Mouse (Mus musculus): ENCODE results near the gene Vwa5b2. TPM values are rescaled to one million over a fixed set of nuclear protein-coding genes. Genes with fewer than 3 reads are reported as not detected.

The Vwa5b2 gene
- polyA plus RNA-seq (2017; shearing (Covaris generic)), result 0.16 TPM

DNA sequence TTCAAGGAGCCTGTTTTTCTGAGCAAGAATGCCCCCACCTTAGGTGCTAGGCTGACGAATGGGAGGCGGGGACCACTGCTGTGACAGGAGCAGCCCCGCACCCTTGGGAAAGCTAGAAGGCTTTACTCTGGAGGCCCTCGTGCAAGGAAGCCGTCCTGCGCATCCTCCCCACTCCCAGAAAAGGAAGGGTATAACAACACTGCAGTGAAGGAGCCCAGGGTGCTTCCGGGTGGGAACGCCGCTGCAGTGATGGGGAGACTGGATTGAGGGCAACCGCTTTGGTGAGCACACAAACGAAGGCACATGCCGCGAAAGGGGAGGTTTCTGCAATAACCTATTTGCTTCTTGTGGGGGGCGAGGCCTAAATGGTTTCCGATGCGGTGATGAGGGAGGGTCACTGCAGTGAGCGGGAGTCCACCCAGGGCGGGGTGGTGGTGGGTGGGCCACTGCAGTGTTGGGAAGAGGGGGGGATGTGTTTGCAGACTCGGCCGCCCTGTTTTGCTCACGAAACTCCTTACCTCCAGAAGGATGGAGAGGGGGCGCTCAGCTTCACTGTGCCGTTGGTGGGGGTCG lies at the start of gene Vwa5b2:
Gene Vwa5b2, plus strand, starts transcription at position 106 of the 573 bp plus-strand sequence.

GRCm38 (mm10) chr16:20548096-20548948 lies 40.9 kb upstream of the Vwa5b2 start, which contains the start of gene Abcf3:
TSS of gene Abcf3 (plus strand) at chr16:20548577.

DNA sequence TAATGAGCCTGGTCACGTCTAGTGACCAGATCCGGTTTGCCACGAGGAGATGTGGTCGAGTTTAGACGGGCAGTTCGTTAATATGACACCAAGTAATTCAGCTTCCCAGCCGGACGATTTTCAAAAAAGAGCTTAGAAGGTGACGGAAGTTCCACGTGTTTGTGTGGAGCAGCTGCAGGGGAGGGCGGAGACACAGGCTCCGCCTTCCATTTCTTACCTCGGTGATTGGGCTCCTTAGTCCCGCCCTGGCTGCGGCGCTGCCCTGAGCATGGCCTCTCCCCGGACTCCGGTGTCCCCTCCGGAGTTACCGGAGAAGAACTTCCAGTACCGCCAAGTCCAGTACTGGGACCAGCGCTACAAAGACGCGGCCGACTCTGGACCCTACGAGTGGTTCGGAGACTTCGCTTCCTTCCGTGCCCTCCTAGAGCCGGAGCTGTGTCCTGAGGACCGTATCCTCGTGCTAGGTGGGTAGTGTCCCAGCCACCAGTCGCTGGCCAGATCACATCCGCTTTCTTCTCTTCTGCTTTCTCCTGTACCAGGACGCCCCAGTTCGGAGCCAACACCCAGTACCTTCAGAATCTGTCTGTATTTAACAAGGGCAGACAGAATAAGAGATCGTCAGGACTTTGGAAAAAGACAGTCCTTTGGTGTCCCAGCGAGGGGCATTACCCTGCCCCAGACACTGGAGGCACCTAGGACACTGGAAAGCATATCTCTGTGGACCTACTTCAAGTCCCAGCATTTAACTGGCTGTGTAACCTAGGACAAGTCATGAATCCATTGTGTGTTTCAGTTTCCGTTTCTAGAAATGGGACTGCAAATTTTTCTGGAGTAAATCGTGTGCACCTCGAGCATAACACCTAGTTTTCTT lies 22.3 kb downstream of the Vwa5b2 start, which contains the start of the genes Eef1akmt4, Gm49333 and Alg3:
Gene Eef1akmt4, plus strand, starts transcription at position 237 of the 871 bp plus-strand sequence.
Gene Gm49333, plus strand, starts transcription at position 254 of the 871 bp plus-strand sequence.
Gene Alg3, minus strand, starts transcription at position 379 of the 871 bp plus-strand sequence.

DNA sequence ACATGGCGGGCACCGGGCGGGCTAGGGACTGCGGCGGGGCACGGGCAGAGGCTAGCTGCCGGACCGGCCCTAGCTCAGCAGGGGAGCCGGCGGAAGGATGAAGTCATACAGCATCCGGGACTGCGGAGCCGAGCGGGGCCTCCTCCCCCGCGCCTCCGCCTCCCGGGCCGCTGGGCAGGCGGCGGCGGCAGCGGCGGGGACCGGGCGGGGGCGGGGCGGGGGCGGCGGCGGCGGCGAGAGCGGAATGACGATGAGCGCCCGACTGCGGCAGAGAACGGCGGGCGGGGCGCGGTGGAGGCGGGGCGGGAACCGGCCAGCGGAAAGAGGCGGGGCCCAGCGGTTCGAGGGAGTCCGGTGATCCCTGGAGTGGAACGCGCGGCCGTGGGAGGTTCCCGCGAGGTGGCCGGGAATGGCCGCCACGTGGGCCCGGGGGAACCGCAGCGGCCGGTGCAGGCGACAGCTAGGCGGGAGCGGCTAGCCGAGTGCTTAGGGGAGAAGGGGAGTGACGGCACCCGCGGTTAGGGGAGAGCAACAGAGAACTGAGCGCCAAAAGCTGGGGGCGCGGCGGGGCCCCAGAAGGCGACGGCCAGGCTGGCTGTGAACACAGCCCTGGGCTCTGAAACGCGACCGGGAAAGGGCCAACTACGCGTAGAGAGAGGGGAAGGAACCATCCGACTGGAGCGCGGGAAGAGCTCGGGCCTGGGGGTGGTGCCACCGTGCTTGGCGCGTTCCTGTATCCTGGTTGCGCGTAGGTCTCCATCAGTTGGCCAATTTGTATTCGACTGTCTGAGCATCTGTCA lies 32.1 kb downstream of the Vwa5b2 start, which contains the start of gene Camk2n2:
Gene Camk2n2, minus strand, starts transcription at position 97 of the 800 bp plus-strand sequence.

GRCm38 (mm10) chr16:20629731-20630634 lies 40.7 kb downstream of the Vwa5b2 start, which contains the start of gene Ece2:
TSS of gene Ece2 (plus strand) at chr16:20629828.

DNA sequence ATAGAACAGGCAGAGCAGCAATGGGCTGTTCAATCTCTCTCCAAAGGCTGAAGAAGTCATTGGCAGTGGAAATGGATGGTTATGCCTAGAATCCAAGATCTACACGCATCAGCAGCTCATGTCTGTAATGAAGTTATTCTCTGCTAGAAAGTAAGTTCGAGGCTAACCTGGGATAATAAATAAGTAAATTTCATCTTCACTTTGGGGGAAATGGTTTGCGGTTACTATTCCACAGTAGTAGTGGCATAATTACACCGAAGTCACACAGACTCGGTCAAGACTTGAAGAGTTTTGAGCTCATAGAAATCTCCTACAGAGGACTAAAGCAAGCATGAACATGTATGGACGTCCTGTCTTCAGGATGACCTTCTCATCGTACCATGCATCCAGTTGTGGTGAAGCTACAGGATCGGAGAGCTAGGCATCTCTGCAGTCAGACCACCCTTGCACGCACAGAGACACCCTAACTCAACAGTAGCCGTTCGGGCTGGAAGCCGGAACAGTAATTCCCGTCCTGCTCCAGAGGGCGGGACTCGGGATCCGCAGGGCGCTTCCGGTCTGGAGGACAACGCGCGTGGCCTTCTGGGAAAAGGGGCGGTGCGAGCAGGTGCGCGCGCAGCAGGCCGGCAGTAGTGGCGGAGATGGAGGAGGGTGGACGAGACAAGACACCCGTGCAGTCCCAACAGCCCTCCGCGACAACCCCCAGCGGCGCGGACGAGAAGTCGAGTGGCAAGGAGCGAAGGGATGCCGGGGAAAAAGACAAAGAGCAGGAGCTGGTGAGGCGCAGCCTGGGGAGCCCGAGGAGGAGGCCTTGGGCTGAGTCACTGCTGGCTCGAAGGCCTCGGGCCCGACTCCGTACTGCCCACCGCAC lies 62.0 kb downstream of the Vwa5b2 start, which contains the start of gene Psmd2:
Gene Psmd2, plus strand, starts transcription at position 577 of the 871 bp plus-strand sequence.

Other genes with a start within 250 kb of the Vwa5b2 start
- gene Abcc5, start 163.1 kb upstream of the Vwa5b2 start, polyA plus RNA-seq (2017; shearing (Covaris generic)), result 45.2 TPM
- 76.2 TPM for gene Eif2b5, start 90.7 kb upstream of the Vwa5b2 start, polyA plus RNA-seq (2017; shearing (Covaris generic))
- 22.0 TPM for gene Dvl3, start 72.5 kb upstream of the Vwa5b2 start, polyA plus RNA-seq (2017; shearing (Covaris generic))
- 394 TPM for gene Ap2m1, start 54.0 kb upstream of the Vwa5b2 start, polyA plus RNA-seq (2017; shearing (Covaris generic))
- 84.1 TPM for gene Abcf3, start 40.9 kb upstream of the Vwa5b2 start, polyA plus RNA-seq (2017; shearing (Covaris generic))
- gene Eef1akmt4, start 22.1 kb downstream of the Vwa5b2 start, polyA plus RNA-seq (2017; shearing (Covaris generic)), result 9.8 TPM
- not detected for gene Gm49333, start 22.1 kb downstream of the Vwa5b2 start, polyA plus RNA-seq (2017; shearing (Covaris generic))
- gene Alg3, start 22.3 kb downstream of the Vwa5b2 start, polyA plus RNA-seq (2017; shearing (Covaris generic)), result 16.6 TPM
- gene Camk2n2, start 31.8 kb downstream of the Vwa5b2 start, polyA plus RNA-seq (2017; shearing (Covaris generic)), result not detected
- gene Ece2, start 40.4 kb downstream of the Vwa5b2 start, polyA plus RNA-seq (2017; shearing (Covaris generic)), result not detected
- 175 TPM for gene Psmd2, start 62.2 kb downstream of the Vwa5b2 start, polyA plus RNA-seq (2017; shearing (Covaris generic))
- 147 TPM for gene Eif4g1, start 78.8 kb downstream of the Vwa5b2 start, polyA plus RNA-seq (2017; shearing (Covaris generic))
- 1.2 TPM for gene Fam131a, start 103.8 kb downstream of the Vwa5b2 start, polyA plus RNA-seq (2017; shearing (Covaris generic))
- gene Polr2h, start 128.2 kb downstream of the Vwa5b2 start, polyA plus RNA-seq (2017; shearing (Covaris generic)), result 50.7 TPM
- gene Clcn2, start 128.3 kb downstream of the Vwa5b2 start, polyA plus RNA-seq (2017; shearing (Covaris generic)), result 4.6 TPM
- gene Chrd, start 143.7 kb downstream of the Vwa5b2 start, polyA plus RNA-seq (2017; shearing (Covaris generic)), result not detected
- gene Thpo, start 145.0 kb downstream of the Vwa5b2 start, polyA plus RNA-seq (2017; shearing (Covaris generic)), result not detected

Measured in naive thymus-derived CD4-positive, alpha-beta T cell, adult 5 months (primary cell).